Mouse (Mus musculus) embryonic facial prominence, embryonic 12.5 days (tissue): ENCODE data around the gene Cbx4. TPM values are rescaled to one million over a fixed set of nuclear protein-coding genes. Genes with fewer than 3 reads are reported as not detected.

Experiments
- ATAC-seq: fragments of 200-750 bp; cut with Nextera tagmentation; 2 replicates; pipeline ENCODE4 v1.8.0; 2017; ENCODE audit not compliant: insufficient number of reproducible peaks, insufficient read depth, low FRiP score, low TSS enrichment
- H3K27ac ChIP-seq: fragments of 300-500 bp; sonication (generic); 2 replicates; pipeline ENCODE4 v1.5.1; 2016; ENCODE audit warnings: mild to moderate bottlenecking
- H3K27me3 ChIP-seq: fragments of 300-500 bp; sonication (generic); 2 replicates; pipeline ENCODE4 v1.6.1; 2016; ENCODE audit warnings: mild to moderate bottlenecking, moderate library complexity
- H3K36me3 ChIP-seq: fragments of 300-500 bp; sonication (generic); 2 replicates; pipeline ENCODE4 v1.6.1; 2016; ENCODE audit warnings: mild to moderate bottlenecking
- H3K4me1 ChIP-seq: fragments of 300-500 bp; sonication (generic); 2 replicates; pipeline ENCODE4 v1.6.1; 2016
- H3K4me2 ChIP-seq: fragments of 300-500 bp; sonication (generic); replicated peaks from 2 replicates; pipeline ENCODE4 v1.6.1; 2016; ENCODE audit warnings: mild to moderate bottlenecking, moderate library complexity
- H3K4me3 ChIP-seq: fragments of 300-500 bp; sonication (generic); 2 replicates; pipeline ENCODE4 v1.5.1; 2016; ENCODE audit warnings: mild to moderate bottlenecking
- H3K9ac ChIP-seq: fragments of 300-500 bp; sonication (generic); 2 replicates; pipeline ENCODE4 v1.6.1; 2016; ENCODE audit warnings: mild to moderate bottlenecking, moderate library complexity
- H3K9me3 ChIP-seq: fragments of 300-500 bp; sonication (generic); 2 replicates; pipeline ENCODE4 v1.6.1; 2016; ENCODE audit warnings: mild to moderate bottlenecking, moderate library complexity
- WGBS: fragments of 180-500 bp; shearing (Covaris S2); methylation state at CpG from one replicate; pipeline ENCODE4 v1.1.7; 2016; 5-methylcytosine and 5-hydroxymethylcytosine counted together
- polyA plus RNA-seq: library from polyadenylated mRNA; unstranded; fragments of >200 nt; fragmentation: Nextera tagmentation; extraction: Ambion mirVana; gene quantifications from 2 replicates; pipeline ENCODE4 v1.2.1, GENCODE M21; 2016

Gene Cbx4
- polyA plus RNA-seq, 1 experiment from 2014 or later = 12.3 TPM

GRCm38 (mm10) chr11:119125929-119126861 lies 40.2 kb upstream of the Cbx4 start:
- ATAC-seq = no peak
- H3K9me3 ChIP-seq = no peaks in the 10 kb centered on the region
- H3K4me1 ChIP-seq = peaks cover 37% of the 10 kb centered on the region
- H3K4me3 ChIP-seq = no peak overlapping the region
- no peak overlapping the region for H3K4me2 ChIP-seq
- WGBS = 22% methylated on average over 23 of the region's 23 CpGs
- no peak overlapping the region for H3K27ac ChIP-seq
- H3K9ac ChIP-seq = no peak overlapping the region
- H3K27me3 ChIP-seq = peaks cover 40% of the 10 kb centered on the region
- no peaks in the 10 kb centered on the region for H3K36me3 ChIP-seq

- WGBS = 90% methylated on average over 6 of the region's 6 CpGs
- H3K9me3 ChIP-seq = no peaks in the 10 kb centered on the region
- H3K27ac ChIP-seq = no peak overlapping the region
- no peak overlapping the region for H3K4me3 ChIP-seq
- no peak for ATAC-seq
- no peak overlapping the region for H3K9ac ChIP-seq
- no peak overlapping the region for H3K4me2 ChIP-seq
- H3K27me3 ChIP-seq = peaks cover 35% of the 10 kb centered on the region
- H3K4me1 ChIP-seq = peaks cover 28% of the 10 kb centered on the region
- H3K36me3 ChIP-seq = no peaks in the 10 kb centered on the region
These were observed 38.5 kb upstream of the Cbx4 start for GRCm38 (mm10) chr11:119124536-119124935.

- ATAC-seq = no peak
- H3K27me3 ChIP-seq = peaks cover 27% of the 10 kb centered on the region
- H3K36me3 ChIP-seq = no peaks in the 10 kb centered on the region
- whole genome bisulfite sequencing = 84% methylated on average over 5 of the region's 5 CpGs
- peaks cover 30% of the 10 kb centered on the region for H3K4me1 ChIP-seq
- H3K4me2 ChIP-seq = no peak overlapping the region
- H3K9ac ChIP-seq = no peak overlapping the region
- no peak overlapping the region for H3K4me3 ChIP-seq
- no peak overlapping the region for H3K27ac ChIP-seq
- no peaks in the 10 kb centered on the region for H3K9me3 ChIP-seq
These were observed 37.7 kb upstream of the Cbx4 start for GRCm38 (mm10) chr11:119123522-119124319.

GRCm38 (mm10) chr11:119122396-119122795 lies 36.4 kb upstream of the Cbx4 start:
- peaks cover 23% of the 10 kb centered on the region for H3K4me1 ChIP-seq
- H3K4me2 ChIP-seq = no peak overlapping the region
- H3K9me3 ChIP-seq = no peaks in the 10 kb centered on the region
- ATAC-seq = no peak
- H3K36me3 ChIP-seq = no peaks in the 10 kb centered on the region
- H3K27me3 ChIP-seq = peaks cover 17% of the 10 kb centered on the region
- H3K9ac ChIP-seq = no peak overlapping the region
- WGBS = 81% methylated on average over 5 of the region's 5 CpGs
- H3K27ac ChIP-seq = no peak overlapping the region
- H3K4me3 ChIP-seq = no peak overlapping the region

- no peak for ATAC-seq
- no peaks in the 10 kb centered on the region for H3K9me3 ChIP-seq
- H3K36me3 ChIP-seq = no peaks in the 10 kb centered on the region
- no peak overlapping the region for H3K4me3 ChIP-seq
- H3K9ac ChIP-seq = no peak overlapping the region
- no peak overlapping the region for H3K4me2 ChIP-seq
- peaks cover 5% of the 10 kb centered on the region; the same call in 1 of the 2 replicates for H3K4me1 ChIP-seq
- peaks cover 9% of the 10 kb centered on the region; the same call in 1 of the 2 replicates for H3K27me3 ChIP-seq
- 19% methylated on average over 7 of the region's 7 CpGs for WGBS
- H3K27ac ChIP-seq = no peak overlapping the region
These were observed 32.9 kb upstream of the Cbx4 start for GRCm38 (mm10) chr11:119118905-119119304.

- WGBS = 50% methylated on average over 7 of the region's 7 CpGs
- H3K4me3 ChIP-seq = no peak overlapping the region
These were observed 31.9 kb upstream of the Cbx4 start for GRCm38 (mm10) chr11:119117945-119118344.

GRCm38 (mm10) chr11:119116992-119117391 lies 31.0 kb upstream of the Cbx4 start:
- ATAC-seq = no peak
- no peak overlapping the region for H3K4me2 ChIP-seq
- no peak overlapping the region for H3K4me3 ChIP-seq
- no peak overlapping the region for H3K27ac ChIP-seq
- peaks cover 9% of the 10 kb centered on the region; the same call in 1 of the 2 replicates for H3K27me3 ChIP-seq
- H3K9ac ChIP-seq = no peak overlapping the region
- no peaks in the 10 kb centered on the region for H3K9me3 ChIP-seq
- no peaks in the 10 kb centered on the region for H3K36me3 ChIP-seq
- 74% methylated on average over 4 of the region's 4 CpGs for WGBS
- peaks cover 5% of the 10 kb centered on the region; the same call in 1 of the 2 replicates for H3K4me1 ChIP-seq

More at GRCm38 (mm10) chr11:119117945-119118344, 31.9 kb upstream of the Cbx4 start:
- no peak overlapping the region for H3K27ac ChIP-seq
- ATAC-seq = no peak
- H3K36me3 ChIP-seq = no peaks in the 10 kb centered on the region
- H3K4me2 ChIP-seq = no peak overlapping the region
- H3K9me3 ChIP-seq = no peaks in the 10 kb centered on the region
- no peak overlapping the region for H3K9ac ChIP-seq
- peaks cover 9% of the 10 kb centered on the region; the same call in 1 of the 2 replicates for H3K27me3 ChIP-seq
- peaks cover 5% of the 10 kb centered on the region; the same call in 1 of the 2 replicates for H3K4me1 ChIP-seq

- Histone ChIP-seq H3K27ac (no peak overlapping the region), H3K27me3 (0 out of 2 replicates have a peak, but pooled peaks cover 13% of the 10 kb centered on the region), H3K9me3 (no peaks in the 10 kb centered on the region), H3K36me3 (no peaks in the 10 kb centered on the region), H3K9ac (no peak overlapping the region), H3K4me2 (no peak overlapping the region), H3K4me1 (no peaks in the 10 kb centered on the region), H3K4me3 (no peak overlapping the region)
- ATAC-seq = no peak
These were observed 26.7 kb upstream of the Cbx4 start for GRCm38 (mm10) chr11:119112721-119113120.

- no peak for ATAC-seq
- 8% methylated on average over 7 of the region's 7 CpGs for WGBS
- no peaks in the 10 kb centered on the region for H3K36me3 ChIP-seq
- H3K9ac ChIP-seq = no peak overlapping the region
- H3K4me1 ChIP-seq = 0 out of 2 replicates have a peak, but pooled peaks cover 2% of the 10 kb centered on the region
- H3K27me3 ChIP-seq = 0 out of 2 replicates have a peak, but pooled peaks cover 10% of the 10 kb centered on the region
- H3K27ac ChIP-seq = no peak overlapping the region
- no peaks in the 10 kb centered on the region for H3K9me3 ChIP-seq
- no peak overlapping the region for H3K4me3 ChIP-seq
- H3K4me2 ChIP-seq = no peak overlapping the region
These were observed 25.3 kb upstream of the Cbx4 start for GRCm38 (mm10) chr11:119111345-119111744.

- no peak overlapping the region for H3K4me2 ChIP-seq
- no peaks in the 10 kb centered on the region for H3K36me3 ChIP-seq
- ATAC-seq = no peak
- no peak overlapping the region for H3K27ac ChIP-seq
- no peak overlapping the region for H3K4me3 ChIP-seq
- 69% methylated on average over 9 of the region's 9 CpGs for WGBS
- H3K9ac ChIP-seq = no peak overlapping the region
- H3K27me3 ChIP-seq = 0 out of 2 replicates have a peak, but pooled peaks cover 4% of the 10 kb centered on the region
- no peaks in the 10 kb centered on the region for H3K9me3 ChIP-seq
- H3K4me1 ChIP-seq = peaks cover 14% of the 10 kb centered on the region
These were observed 23.5 kb upstream of the Cbx4 start for GRCm38 (mm10) chr11:119109415-119110071.

GRCm38 (mm10) chr11:119108573-119109263 lies 22.7 kb upstream of the Cbx4 start:
- Histone ChIP-seq H3K9ac (no peak overlapping the region), H3K27ac (no peak overlapping the region), H3K36me3 (no peaks in the 10 kb centered on the region), H3K4me2 (no peak overlapping the region), H3K9me3 (no peaks in the 10 kb centered on the region), H3K27me3 (0 out of 2 replicates have a peak, but pooled peaks cover 4% of the 10 kb centered on the region), H3K4me1 (peaks cover 14% of the 10 kb centered on the region), H3K4me3 (no peak overlapping the region)
- no peak for ATAC-seq
- 75% methylated on average over 10 of the region's 10 CpGs for WGBS
